Mouse (Mus musculus) WW6 (cell line): ENCODE data around the gene Sox8.
A peak's percentile ranks its signal among the peaks of the same experiment; 100 is the strongest.

Experiments used
- DNase-seq: peaks from one replicate; pipeline ENCODE4 v3.0.0-alpha.2; 2013; ENCODE audit warnings: low read depth, low spot score

The Sox8 gene

GRCm38 (mm10) chr17:25570648-25571452, at the start of gene Sox8:
Sox8 (minus strand) TSS chr17:25570686.
- peak; percentile 83 for DNase-seq

DNA sequence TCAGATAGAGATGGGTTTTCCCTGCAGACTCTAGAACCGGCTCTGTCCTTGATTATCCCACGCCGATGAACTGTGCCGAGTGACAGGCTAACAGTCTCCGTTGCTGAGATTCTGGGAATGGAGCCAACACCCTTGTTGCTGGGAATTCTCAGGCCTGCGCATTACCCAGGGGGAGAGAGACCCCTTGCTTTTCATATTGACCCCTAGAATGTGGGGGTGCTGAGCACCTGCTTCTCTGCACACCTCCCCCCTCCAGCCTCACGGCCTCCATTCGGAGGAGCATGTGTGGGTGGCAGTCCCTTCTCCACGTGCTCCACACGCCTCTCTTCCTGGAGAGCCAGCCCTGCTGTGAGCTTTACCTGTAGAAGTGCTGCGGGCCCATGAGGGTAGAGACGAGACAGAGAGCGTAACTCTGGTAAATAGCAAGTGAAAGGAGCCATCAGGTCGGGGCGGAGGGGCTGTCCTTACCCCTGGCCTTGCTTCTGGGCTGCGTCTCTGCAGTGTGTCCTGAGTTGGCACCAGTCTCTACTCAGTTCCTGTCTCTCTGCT, 48.1 kb upstream of the Sox8 start:
- DNase-seq = no peak

- DNase-seq = no peak
Measured at GRCm38 (mm10) chr17:25614723-25615510, 44.4 kb upstream of the Sox8 start.

- no peak for DNase-seq
Measured at GRCm38 (mm10) chr17:25613323-25613722, 42.8 kb upstream of the Sox8 start.

DNA sequence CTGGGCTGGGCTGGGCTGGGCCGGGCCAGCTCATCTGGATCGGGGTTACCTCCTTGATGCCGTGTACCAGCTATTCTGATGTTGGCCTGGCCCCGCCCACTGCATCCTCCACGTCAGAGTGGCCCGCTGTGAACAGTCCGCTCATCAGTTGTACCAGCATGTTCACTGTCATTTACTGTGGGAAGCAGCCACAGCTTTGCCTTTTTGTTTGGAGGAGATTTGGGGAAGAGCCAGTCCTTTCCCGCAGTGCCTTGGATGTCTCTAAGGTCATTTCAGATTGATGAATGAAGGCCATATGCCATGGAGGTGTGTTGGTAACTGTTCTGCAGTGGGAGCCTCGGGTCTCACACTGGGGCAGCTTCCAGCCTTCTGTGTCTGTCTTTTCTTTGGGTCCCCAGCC, 42.1 kb upstream of the Sox8 start:
- DNase-seq = no peak

DNA sequence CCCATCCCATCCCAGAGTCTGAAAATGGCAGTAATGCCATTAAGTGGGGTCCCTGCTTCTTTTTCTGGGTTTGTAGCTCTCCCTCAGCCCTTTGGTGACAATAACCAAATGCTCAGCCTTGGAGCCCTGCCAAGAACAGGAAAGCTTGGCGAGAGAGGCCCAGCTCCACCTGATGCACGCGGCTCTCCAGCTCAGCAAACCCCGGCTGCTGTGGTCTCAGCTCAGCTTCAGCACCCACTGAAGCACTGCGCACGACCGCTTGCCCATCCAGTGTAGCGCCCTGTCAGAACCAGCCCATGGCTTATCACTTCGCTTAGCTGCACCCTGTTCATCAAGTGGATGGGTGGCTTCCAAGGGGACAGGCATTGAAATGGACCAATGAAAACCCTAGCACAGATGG, 39.7 kb upstream of the Sox8 start:
- DNase-seq = no peak

- DNase-seq = no peak
Measured at GRCm38 (mm10) chr17:25609506-25609828, 39.0 kb upstream of the Sox8 start.

GRCm38 (mm10) chr17:25608821-25609505, 38.5 kb upstream of the Sox8 start:
- DNase-seq = no peak

DNA sequence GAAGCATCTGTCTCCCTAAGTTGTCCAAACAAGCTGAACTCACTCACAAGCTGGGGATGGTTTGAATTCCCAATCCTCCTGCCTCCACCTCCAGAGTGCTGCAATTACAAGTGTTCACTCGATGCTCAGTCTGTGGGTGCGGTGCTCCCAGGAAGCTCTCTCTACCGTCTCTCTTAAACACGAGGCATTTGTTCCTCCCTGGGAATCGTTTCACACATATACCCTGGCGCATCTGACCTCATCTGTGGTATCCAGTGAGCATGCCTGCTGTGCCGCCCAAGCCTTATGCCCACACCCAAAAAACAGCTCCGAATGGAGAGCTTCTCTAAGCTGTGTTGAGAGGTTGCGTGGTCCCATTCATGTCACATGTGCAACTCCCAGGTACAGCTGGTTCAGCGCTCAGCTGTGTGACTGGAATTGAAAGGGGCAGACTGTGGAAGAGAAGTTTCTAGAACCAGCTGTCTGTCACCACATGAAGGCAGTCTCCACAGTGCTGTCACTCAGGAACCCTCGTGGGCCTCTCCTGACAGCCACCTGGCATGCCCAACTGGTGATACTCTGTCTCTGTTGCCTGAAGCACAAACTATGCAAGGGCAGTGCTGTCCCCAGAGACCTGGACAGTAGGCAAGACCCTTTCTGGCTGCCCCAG, 37.8 kb upstream of the Sox8 start:
- no peak for DNase-seq

GRCm38 (mm10) chr17:25604234-25604633, 33.7 kb upstream of the Sox8 start:
- DNase-seq = no peak

DNA sequence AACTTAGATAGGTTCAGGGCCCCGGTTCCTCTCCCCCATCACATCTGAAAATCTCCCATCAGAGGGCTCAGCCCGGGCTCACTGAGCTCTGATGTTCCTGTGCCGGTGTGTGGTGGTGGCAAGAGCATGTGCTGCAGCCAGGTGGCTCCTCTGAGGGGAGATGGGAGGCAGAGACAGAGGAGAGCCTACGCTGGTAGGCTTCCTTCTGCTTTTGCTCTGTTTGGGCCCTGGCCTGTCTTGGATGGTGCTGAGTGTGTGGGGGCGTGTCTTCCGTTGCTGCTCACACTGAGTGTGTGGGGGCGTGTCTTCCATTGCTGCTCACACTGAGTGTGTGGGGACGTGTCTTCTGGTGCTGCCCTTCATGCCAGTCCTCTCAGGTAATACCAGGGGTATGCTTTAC, 31.9 kb upstream of the Sox8 start:
- DNase-seq = no peak

- DNase-seq = no peak
Measured at GRCm38 (mm10) chr17:25597537-25597936, 27.1 kb upstream of the Sox8 start.

DNA sequence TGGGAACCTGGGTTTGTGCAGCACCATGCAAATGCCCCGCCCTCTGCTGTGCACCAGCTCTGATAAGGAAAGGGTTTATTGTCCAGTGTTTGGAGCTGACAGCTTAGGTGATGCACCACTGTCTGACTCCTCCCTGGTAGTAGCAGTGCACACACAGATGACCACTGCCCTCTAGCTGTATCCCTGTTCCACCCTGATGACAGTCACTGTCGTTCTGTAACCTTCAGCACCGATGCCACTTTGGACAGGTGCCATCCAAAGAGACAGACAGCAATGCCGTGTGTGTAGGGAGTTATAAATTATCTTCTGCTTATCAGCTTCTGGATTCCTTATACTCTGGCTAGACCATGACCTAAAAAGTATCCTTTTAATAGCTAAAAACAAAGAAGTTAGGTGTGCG, 25.0 kb upstream of the Sox8 start:
- DNase-seq = no peak

DNA sequence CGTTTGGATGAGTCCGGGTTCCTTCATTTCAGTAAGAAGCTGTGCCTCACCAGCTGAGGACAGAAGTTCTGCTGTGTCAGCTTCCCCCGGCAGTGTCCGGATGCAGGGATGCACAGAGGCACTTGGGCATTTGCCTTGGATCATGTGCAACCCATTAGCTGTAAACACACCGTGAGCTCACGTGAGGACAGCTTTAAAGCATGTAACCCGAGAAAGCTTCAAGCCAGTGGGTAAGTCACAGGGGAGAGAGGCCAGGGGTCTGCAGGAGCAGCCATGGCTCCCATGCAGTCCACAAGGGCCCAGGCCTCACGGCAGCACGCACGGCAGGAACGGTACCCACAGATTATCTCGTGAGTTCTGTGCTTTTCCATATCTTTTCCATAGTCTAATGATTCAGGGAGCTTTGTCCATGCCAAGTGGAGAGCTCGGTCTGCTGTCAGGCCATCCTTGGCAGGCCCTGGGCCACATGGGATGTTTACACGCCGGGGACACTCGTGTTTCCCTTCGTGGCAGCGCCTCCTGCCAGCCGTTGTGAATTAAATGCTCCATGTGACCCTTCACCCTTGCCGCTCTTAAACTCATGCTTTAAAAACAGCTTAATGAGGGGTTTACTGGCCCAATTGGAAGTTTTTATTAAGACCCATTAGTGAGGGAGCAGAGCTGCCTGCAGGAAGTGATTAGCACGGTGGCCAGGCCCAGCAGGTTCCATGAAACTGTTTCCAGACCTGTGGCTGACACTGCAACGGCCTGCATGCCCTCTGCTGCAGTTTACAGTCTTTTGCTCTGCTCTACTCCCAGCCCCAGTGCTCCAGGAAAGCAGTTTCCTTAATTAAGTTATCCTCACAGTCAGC, 23.1 kb upstream of the Sox8 start:
- DNase-seq = no peak

GRCm38 (mm10) chr17:25592336-25592735, 21.9 kb upstream of the Sox8 start:
- DNase-seq = no peak

DNA sequence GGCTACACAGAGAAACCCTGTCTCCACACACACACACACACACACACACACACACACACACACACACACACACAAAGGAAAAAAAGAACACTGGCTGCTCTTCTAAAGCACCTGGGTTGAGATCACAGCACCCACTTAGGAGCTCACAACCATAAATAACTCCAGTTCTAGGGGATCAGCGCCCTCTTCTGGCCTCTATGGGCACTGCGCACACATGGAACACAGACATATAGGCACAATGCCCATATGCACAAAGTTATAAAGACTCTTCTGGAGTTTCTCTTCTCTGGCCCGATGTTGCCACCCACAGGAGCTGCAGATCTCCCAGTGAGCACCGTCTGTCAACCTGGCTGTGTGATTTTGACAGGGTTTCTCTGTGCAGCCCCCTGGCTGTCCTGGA, 20.5 kb upstream of the Sox8 start:
- DNase-seq = no peak

DNA sequence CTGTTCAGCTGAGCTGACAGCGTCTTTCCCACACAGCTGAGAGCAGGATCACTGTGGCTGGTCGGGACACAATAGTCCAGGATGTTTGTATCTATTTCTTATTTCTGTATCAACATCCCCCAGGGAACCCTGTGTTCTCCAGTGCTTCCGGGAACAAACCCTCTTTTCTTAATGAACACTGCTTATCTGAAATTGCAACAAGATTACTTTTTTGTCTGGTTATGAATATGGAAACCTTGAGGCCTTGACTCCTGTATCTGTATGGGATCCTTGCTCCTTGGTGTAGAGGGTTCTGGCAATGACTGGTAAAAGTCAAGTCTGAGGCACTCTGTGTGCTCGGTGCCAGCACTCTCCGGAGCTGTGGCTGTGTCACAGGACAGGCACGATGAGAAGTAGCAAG, 19.6 kb upstream of the Sox8 start:
- DNase-seq = no peak

- DNase-seq = no peak
Measured at GRCm38 (mm10) chr17:25584646-25585045, 14.2 kb upstream of the Sox8 start.

- DNase-seq = no peak
Measured at GRCm38 (mm10) chr17:25583858-25584257, 13.4 kb upstream of the Sox8 start.

DNA sequence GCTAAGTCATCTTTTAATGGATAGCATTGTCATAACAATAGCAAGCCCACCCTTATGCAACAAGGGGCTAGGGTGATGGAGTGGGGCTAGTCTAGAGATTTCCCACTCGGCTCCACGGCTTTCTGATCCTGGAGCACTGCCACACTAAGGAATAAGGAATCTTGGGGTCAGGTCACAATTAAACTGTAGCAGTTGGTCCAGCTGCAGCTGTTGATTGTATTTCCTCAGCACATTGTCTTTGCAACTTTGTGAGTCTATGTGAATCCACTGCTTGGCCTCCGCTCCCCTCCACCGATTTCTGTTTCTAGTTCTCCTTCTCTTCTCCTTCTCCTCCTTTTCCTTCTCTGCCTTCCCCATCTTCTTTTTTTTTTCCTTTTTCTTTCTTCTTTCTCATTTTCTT, 12.6 kb upstream of the Sox8 start:
- DNase-seq = no peak

GRCm38 (mm10) chr17:25582076-25582475, 11.6 kb upstream of the Sox8 start:
- DNase-seq = no peak
